Mouse (Mus musculus): ENCODE results near the gene Kcnj13. TPM values are rescaled to one million over a fixed set of nuclear protein-coding genes. Genes with fewer than 3 reads are reported as not detected.

Kcnj13 gene
- 2.8 and 3.3 TPM in 2 replicates for polyA plus RNA-seq (2015; fragmentation: Nextera tagmentation; extraction: Ambion mirVana)

- Histone ChIP-seq H3K27ac (peak within 1 kb of the TSS; percentile 31; the same call in 1 of the 2 replicates), H3K4me3 (replicated peaks) (no peak within 1 kb of the TSS), H3K4me2 (no peak within 1 kb of the TSS), H3K4me1 (peaks cover 3% of the 10 kb centered on the region), H3K9me3 (no peaks in the 10 kb centered on the region), H3K36me3 (no peaks in the 10 kb centered on the region), H3K9ac (no peak within 1 kb of the TSS), H3K27me3 (replicated peaks) (no peaks in the 10 kb centered on the region)
- 35% methylated on average over 6 of the region's 6 CpGs for WGBS
- ATAC-seq (ENCODE audit: insufficient read depth, low FRiP score, low read depth) = no peak
Observed at GRCm38 (mm10) chr1:87394594-87394993, at the start of gene Kcnj13. Gene Kcnj13 (minus strand): TSS chr1:87394729.

- no peaks in the 10 kb centered on the region for H3K4me1 ChIP-seq
- WGBS = 70% methylated on average over 6 of the region's 6 CpGs
- H3K36me3 ChIP-seq = peaks cover 36% of the 10 kb centered on the region
- no peaks in the 10 kb centered on the region for H3K27me3 ChIP-seq (replicated peaks)
- no peak overlapping the region for H3K9ac ChIP-seq
- no peak overlapping the region for H3K4me3 ChIP-seq (replicated peaks)
- no peak overlapping the region for H3K27ac ChIP-seq
- no peak for ATAC-seq (ENCODE audit: insufficient read depth, low FRiP score, low read depth)
- H3K4me2 ChIP-seq = no peak overlapping the region
- H3K9me3 ChIP-seq = no peaks in the 10 kb centered on the region
Observed at GRCm38 (mm10) chr1:87436583-87436982, 42.1 kb upstream of the Kcnj13 start.

GRCm38 (mm10) chr1:87435125-87435524, 40.6 kb upstream of the Kcnj13 start:
- Histone ChIP-seq H3K9ac (no peak overlapping the region), H3K4me2 (no peak overlapping the region), H3K9me3 (no peaks in the 10 kb centered on the region), H3K4me1 (no peaks in the 10 kb centered on the region), H3K27ac (no peak overlapping the region), H3K36me3 (peaks cover 34% of the 10 kb centered on the region), H3K4me3 (replicated peaks) (no peak overlapping the region), H3K27me3 (replicated peaks) (no peaks in the 10 kb centered on the region)
- WGBS = 85% methylated on average over 2 of the region's 2 CpGs
- no peak for ATAC-seq (ENCODE audit: insufficient read depth, low FRiP score, low read depth)

GRCm38 (mm10) chr1:87418733-87419132, 24.2 kb upstream of the Kcnj13 start:
- Histone ChIP-seq H3K4me3 (replicated peaks) (no peak overlapping the region), H3K9ac (no peak overlapping the region), H3K9me3 (no peaks in the 10 kb centered on the region), H3K36me3 (peaks cover 19% of the 10 kb centered on the region), H3K4me1 (no peaks in the 10 kb centered on the region), H3K27me3 (replicated peaks) (no peaks in the 10 kb centered on the region), H3K4me2 (no peak overlapping the region), H3K27ac (no peak overlapping the region)
- ATAC-seq (ENCODE audit: insufficient read depth, low FRiP score, low read depth) = no peak
- WGBS = 85% methylated on average over 4 of the region's 4 CpGs

GRCm38 (mm10) chr1:87409380-87409779, 14.9 kb upstream of the Kcnj13 start:
- no peaks in the 10 kb centered on the region for H3K9me3 ChIP-seq
- no peak overlapping the region for H3K4me3 ChIP-seq (replicated peaks)
- no peak overlapping the region for H3K27ac ChIP-seq
- no peaks in the 10 kb centered on the region for H3K27me3 ChIP-seq (replicated peaks)
- no peaks in the 10 kb centered on the region for H3K4me1 ChIP-seq
- no peak overlapping the region for H3K9ac ChIP-seq
- H3K4me2 ChIP-seq = no peak overlapping the region
- H3K36me3 ChIP-seq = peaks cover 28% of the 10 kb centered on the region; the same call in 1 of the 2 replicates
- WGBS = 94% methylated on average over 4 of the region's 4 CpGs
- no peak for ATAC-seq (ENCODE audit: insufficient read depth, low FRiP score, low read depth)

- H3K4me2 ChIP-seq = no peak overlapping the region
- peaks cover 23% of the 10 kb centered on the region; the same call in 1 of the 2 replicates for H3K36me3 ChIP-seq
- no peaks in the 10 kb centered on the region for H3K9me3 ChIP-seq
- no peak overlapping the region for H3K9ac ChIP-seq
- no peaks in the 10 kb centered on the region for H3K4me1 ChIP-seq
- no peaks in the 10 kb centered on the region for H3K27me3 ChIP-seq (replicated peaks)
- no peak for ATAC-seq (ENCODE audit: insufficient read depth, low FRiP score, low read depth)
- no peak overlapping the region for H3K27ac ChIP-seq
- no peak overlapping the region for H3K4me3 ChIP-seq (replicated peaks)
Observed at GRCm38 (mm10) chr1:87406012-87406411, 11.5 kb upstream of the Kcnj13 start.

GRCm38 (mm10) chr1:87404710-87405109, 10.2 kb upstream of the Kcnj13 start:
- Histone ChIP-seq H3K27ac (no peak overlapping the region), H3K4me1 (no peaks in the 10 kb centered on the region), H3K9me3 (no peaks in the 10 kb centered on the region), H3K27me3 (replicated peaks) (no peaks in the 10 kb centered on the region), H3K36me3 (peaks cover 17% of the 10 kb centered on the region; the same call in 1 of the 2 replicates), H3K4me3 (replicated peaks) (no peak overlapping the region), H3K9ac (no peak overlapping the region), H3K4me2 (no peak overlapping the region)
- ATAC-seq (ENCODE audit: insufficient read depth, low FRiP score, low read depth) = no peak
- WGBS = 89% methylated on average over 1 of the region's 1 CpGs

GRCm38 (mm10) chr1:87396923-87397586, 2.5 kb upstream of the Kcnj13 start:
- Histone ChIP-seq H3K4me2 (no peak overlapping the region), H3K27me3 (replicated peaks) (no peaks in the 10 kb centered on the region), H3K9ac (no peak overlapping the region), H3K9me3 (no peaks in the 10 kb centered on the region), H3K4me3 (replicated peaks) (no peak overlapping the region), H3K4me1 (peaks cover 3% of the 10 kb centered on the region), H3K27ac (peak overlapping the region; percentile 58), H3K36me3 (no peaks in the 10 kb centered on the region)
- WGBS = 58% methylated on average over 7 of the region's 7 CpGs
- ATAC-seq (ENCODE audit: insufficient read depth, low FRiP score, low read depth) = no peak

GRCm38 (mm10) chr1:87393444-87394195, 909 bp downstream of the Kcnj13 start:
- peak; percentile 83 for ATAC-seq (ENCODE audit: insufficient read depth, low FRiP score, low read depth)

GRCm38 (mm10) chr1:87386436-87387092, 8.0 kb downstream of the Kcnj13 start:
- no peak overlapping the region for H3K4me3 ChIP-seq (replicated peaks)
- 77% methylated on average over 9 of the region's 9 CpGs for WGBS
- no peak overlapping the region for H3K9ac ChIP-seq
- no peaks in the 10 kb centered on the region for H3K27me3 ChIP-seq (replicated peaks)
- no peaks in the 10 kb centered on the region for H3K9me3 ChIP-seq
- peaks cover 10% of the 10 kb centered on the region; the same call in 1 of the 2 replicates for H3K36me3 ChIP-seq
- no peaks in the 10 kb centered on the region for H3K4me1 ChIP-seq
- H3K27ac ChIP-seq = no peak overlapping the region
- no peak for ATAC-seq (ENCODE audit: insufficient read depth, low FRiP score, low read depth)
- no peak overlapping the region for H3K4me2 ChIP-seq

More at GRCm38 (mm10) chr1:87393444-87394195, 909 bp downstream of the Kcnj13 start:
- H3K4me1 ChIP-seq = peaks cover 3% of the 10 kb centered on the region
- no peak overlapping the region for H3K4me2 ChIP-seq
- H3K36me3 ChIP-seq = peaks cover 4% of the 10 kb centered on the region; the same call in 1 of the 2 replicates
- 68% methylated on average over 3 of the region's 3 CpGs for WGBS
- no peak overlapping the region for H3K9ac ChIP-seq
- H3K27me3 ChIP-seq (replicated peaks) = no peaks in the 10 kb centered on the region
- H3K27ac ChIP-seq = peak overlapping the region; percentile 48; the same call in 1 of the 2 replicates
- H3K4me3 ChIP-seq (replicated peaks) = no peak overlapping the region
- no peaks in the 10 kb centered on the region for H3K9me3 ChIP-seq

GRCm38 (mm10) chr1:87381152-87381551, 13.4 kb downstream of the Kcnj13 start:
- no peak for ATAC-seq (ENCODE audit: insufficient read depth, low FRiP score, low read depth)
- H3K27me3 ChIP-seq (replicated peaks) = no peaks in the 10 kb centered on the region
- H3K27ac ChIP-seq = no peak overlapping the region
- H3K9ac ChIP-seq = no peak overlapping the region
- no peak overlapping the region for H3K4me3 ChIP-seq (replicated peaks)
- 90% methylated on average over 3 of the region's 3 CpGs for WGBS
- no peaks in the 10 kb centered on the region for H3K9me3 ChIP-seq
- no peaks in the 10 kb centered on the region for H3K4me1 ChIP-seq
- H3K4me2 ChIP-seq = no peak overlapping the region
- 0 out of 2 replicates have a peak, but pooled peaks cover 6% of the 10 kb centered on the region for H3K36me3 ChIP-seq

GRCm38 (mm10) chr1:87379919-87380318, 14.6 kb downstream of the Kcnj13 start:
- H3K4me2 ChIP-seq = no peak overlapping the region
- H3K36me3 ChIP-seq = 0 out of 2 replicates have a peak, but pooled peaks cover 6% of the 10 kb centered on the region
- no peak for ATAC-seq (ENCODE audit: insufficient read depth, low FRiP score, low read depth)
- H3K4me1 ChIP-seq = no peaks in the 10 kb centered on the region
- H3K27me3 ChIP-seq (replicated peaks) = no peaks in the 10 kb centered on the region
- no peaks in the 10 kb centered on the region for H3K9me3 ChIP-seq
- no peak overlapping the region for H3K4me3 ChIP-seq (replicated peaks)
- H3K9ac ChIP-seq = no peak overlapping the region
- 84% methylated on average over 1 of the region's 1 CpGs for WGBS
- H3K27ac ChIP-seq = no peak overlapping the region
